Mouse (Mus musculus) liver, postnatal 0 days (tissue): ENCODE results near the gene Ifi203.

Source experiments
- CTCF ChIP-seq: sonication (generic); IDR thresholded peaks from 2 replicates; pipeline ENCODE4 v1.5.1; 2016; ENCODE audit warnings: antibody characterized with exemption, low read depth
- EP300 ChIP-seq: IDR thresholded peaks from 2 replicates; pipeline ENCODE4 v1.6.1; 2016; ENCODE audit warnings: antibody characterized with exemption, low read depth, mild to moderate bottlenecking

DNA sequence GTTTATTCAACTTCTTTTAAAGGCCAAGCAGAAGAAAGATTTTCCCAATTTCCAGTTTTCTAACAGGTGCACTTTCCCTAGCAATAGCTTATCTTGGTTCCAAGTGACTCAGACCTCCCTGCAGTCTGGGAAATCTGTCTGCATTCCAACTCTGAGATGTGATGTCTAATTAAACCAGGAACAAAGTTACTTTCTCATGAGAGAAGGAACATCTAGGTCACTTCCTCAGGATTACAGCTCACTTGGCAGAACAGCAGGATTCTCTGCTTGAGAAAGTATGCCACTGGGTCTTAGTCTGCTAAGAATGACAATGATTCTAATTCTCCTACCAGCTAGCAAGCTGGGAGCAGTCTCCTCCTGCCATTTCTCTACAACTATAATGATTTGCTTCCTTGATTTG lies 30.6 kb upstream of the Ifi203 start:
- no peak for TF ChIP-seq CTCF
- TF ChIP-seq EP300, result no peak
